Mouse (Mus musculus) embryonic facial prominence, embryonic 14.5 days (tissue): ENCODE measurements around the gene Ephx3. TPM values are rescaled to one million over a fixed set of nuclear protein-coding genes. Genes with fewer than 3 reads are reported as not detected.
"Not testable (repeated sequence)": the region's sequence is repeated elsewhere in the genome, so short reads cannot be mapped to it uniquely, and the experiment has no call there.

Source experiments
- ATAC-seq: fragments of 200-750 bp; cut with Nextera tagmentation; 2 replicates; pipeline ENCODE4 v1.8.0; 2017; ENCODE audit warnings: low read depth, moderate number of reproducible peaks, moderate TSS enrichment
- DNase-seq: peaks from one replicate; pipeline ENCODE4 v3.0.0-alpha.2; 2015; ENCODE audit warnings: low spot score
- H3K27ac ChIP-seq: fragments of 300-500 bp; sonication (generic); replicated peaks from 2 replicates; pipeline ENCODE4 v1.5.1; 2014; ENCODE audit warnings: low read depth, mild to moderate bottlenecking, low read length, moderate library complexity
- H3K27me3 ChIP-seq: fragments of 300-500 bp; sonication (generic); replicated peaks from 2 replicates; pipeline ENCODE4 v1.6.1; 2014; ENCODE audit warnings: low read length; ENCODE audit not compliant: control insufficient read depth, insufficient read depth
- H3K36me3 ChIP-seq: fragments of 300-500 bp; sonication (generic); 2 replicates; pipeline ENCODE4 v1.6.1; 2014; ENCODE audit warnings: low read length, mixed read lengths; ENCODE audit not compliant: control insufficient read depth, insufficient read depth
- H3K4me1 ChIP-seq: fragments of 300-500 bp; sonication (generic); 2 replicates; pipeline ENCODE4 v1.6.1; 2014; ENCODE audit warnings: antibody characterized with exemption, low read length; ENCODE audit not compliant: control insufficient read depth, insufficient read depth
- H3K4me2 ChIP-seq: fragments of 300-500 bp; sonication (generic); 2 replicates; pipeline ENCODE4 v1.6.1; 2014; ENCODE audit warnings: low read depth, mild to moderate bottlenecking, low read length, moderate library complexity, mixed read lengths
- H3K4me3 ChIP-seq: fragments of 300-500 bp; sonication (generic); 2 replicates; pipeline ENCODE4 v1.5.1; 2014; ENCODE audit warnings: low read depth, mild to moderate bottlenecking, low read length
- H3K9ac ChIP-seq: fragments of 300-500 bp; sonication (generic); 2 replicates; pipeline ENCODE4 v1.6.1; 2014; ENCODE audit warnings: low read depth, mild to moderate bottlenecking, low read length, moderate library complexity, mixed read lengths
- H3K9me3 ChIP-seq: fragments of 300-500 bp; sonication (generic); 2 replicates; pipeline ENCODE4 v1.6.1; 2016; ENCODE audit warnings: low read length; ENCODE audit not compliant: control insufficient read depth
- WGBS: fragments of 180-500 bp; shearing (Covaris S2); extraction: QIAGEN DNeasy Blood & Tissue Kit; methylation state at CpG from one replicate; pipeline ENCODE4 v1.1.7; 2014; 5-methylcytosine and 5-hydroxymethylcytosine counted together
- polyA plus RNA-seq: library from polyadenylated mRNA; unstranded; fragments of >200 nt; fragmentation: Nextera tagmentation; extraction: Ambion mirVana; gene quantifications from 2 replicates; pipeline ENCODE4 v1.2.1, GENCODE M21; 2014

Gene Ephx3
- 1.9 and 2.6 TPM in 2 replicates for polyA plus RNA-seq

- Histone ChIP-seq H3K4me2 (peak within 1 kb of the TSS; percentile 73), H3K27ac (no peak within 1 kb of the TSS), H3K4me3 (peak within 1 kb of the TSS; percentile 41), H3K36me3 (no peaks in the 10 kb centered on the region), H3K27me3 (0 out of 2 replicates have a peak, but pooled peaks cover 16% of the 10 kb centered on the region), H3K9ac (peak within 1 kb of the TSS; percentile 38), H3K4me1 (peaks cover 6% of the 10 kb centered on the region; the same call in 1 of the 2 replicates), H3K9me3 (no peaks in the 10 kb centered on the region)
- ATAC-seq = peak; percentile 45; the same call in 1 of the 2 replicates
- DNase-seq = no peak
- WGBS = 5% methylated on average over 40 of the region's 42 CpGs
Observed at GRCm38 (mm10) chr17:32188863-32189636, at the start of gene Ephx3. Gene Ephx3, minus strand, starts transcription at chr17:32189549.

DNA sequence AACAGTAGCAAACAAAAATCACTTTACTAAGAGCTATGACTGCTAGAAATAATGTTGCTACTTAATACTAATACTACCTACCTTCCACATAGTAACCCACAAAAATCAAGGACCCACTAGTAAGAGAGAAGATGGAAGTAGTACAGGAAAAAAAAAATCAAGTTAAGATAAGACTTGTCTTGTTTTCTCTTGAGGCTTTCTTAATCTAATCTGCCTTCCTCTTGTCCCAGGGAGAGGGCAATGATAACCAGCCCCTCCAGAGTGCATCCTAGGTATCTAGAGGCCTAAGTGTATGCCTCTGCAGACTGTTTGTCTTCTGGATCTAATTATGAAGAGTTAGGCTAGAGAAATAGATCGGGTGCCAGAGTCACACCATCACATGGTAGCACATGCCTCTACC, 49.2 kb upstream of the Ephx3 start:
- DNase-seq (no peak), ATAC-seq (no peak)
- H3K36me3 ChIP-seq = peaks cover 5% of the 10 kb centered on the region; the same call in 1 of the 2 replicates
- no peaks in the 10 kb centered on the region for H3K9me3 ChIP-seq
- peaks cover 9% of the 10 kb centered on the region for H3K4me1 ChIP-seq
- WGBS = 50% methylated on average over 1 of the region's 1 CpGs
- H3K27me3 ChIP-seq = no peaks in the 10 kb centered on the region
- H3K4me3 ChIP-seq = no peak overlapping the region
- H3K9ac ChIP-seq = no peak overlapping the region
- no peak overlapping the region for H3K27ac ChIP-seq
- H3K4me2 ChIP-seq = no peak overlapping the region

- Histone ChIP-seq H3K4me3 (no peak overlapping the region), H3K4me2 (no peak overlapping the region), H3K27ac (peak overlapping the region; percentile 49; the same call in 1 of the 2 replicates), H3K36me3 (peaks cover 5% of the 10 kb centered on the region; the same call in 1 of the 2 replicates), H3K9me3 (no peaks in the 10 kb centered on the region), H3K9ac (no peak overlapping the region), H3K4me1 (peaks cover 9% of the 10 kb centered on the region), H3K27me3 (no peaks in the 10 kb centered on the region)
- ATAC-seq (peak; percentile 91), DNase-seq (peak; percentile 91)
- 41% methylated on average over 5 of the region's 5 CpGs for WGBS
Observed at GRCm38 (mm10) chr17:32235534-32236191, 46.3 kb upstream of the Ephx3 start.

DNA sequence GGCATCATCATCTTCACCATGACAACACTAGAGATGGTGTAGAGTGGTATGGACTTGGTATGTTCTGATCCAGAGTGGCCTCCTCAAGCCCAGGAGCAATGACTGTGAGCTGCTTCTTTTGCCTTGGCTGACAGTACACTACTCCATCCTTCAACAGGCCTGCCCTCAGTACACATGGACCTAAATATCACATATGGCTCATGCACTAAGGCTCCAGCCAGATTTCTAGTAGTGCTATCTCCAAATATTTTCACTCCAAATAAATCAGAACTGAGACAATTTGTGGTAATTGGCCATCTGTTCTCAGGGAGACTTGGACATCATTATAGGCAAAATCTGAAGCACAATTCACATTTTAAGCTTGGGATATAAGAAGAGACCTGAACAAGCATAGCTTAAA, 43.8 kb upstream of the Ephx3 start:
- no peak overlapping the region for H3K4me3 ChIP-seq
- no peak overlapping the region for H3K27ac ChIP-seq
- no peak overlapping the region for H3K4me2 ChIP-seq
- no peak for ATAC-seq
- DNase-seq = no peak
- H3K4me1 ChIP-seq = peaks cover 9% of the 10 kb centered on the region
- no peak overlapping the region for H3K9ac ChIP-seq
- H3K9me3 ChIP-seq = no peaks in the 10 kb centered on the region
- H3K36me3 ChIP-seq = peaks cover 17% of the 10 kb centered on the region
- H3K27me3 ChIP-seq = no peaks in the 10 kb centered on the region

GRCm38 (mm10) chr17:32229256-32229655, 39.9 kb upstream of the Ephx3 start:
- H3K4me1 ChIP-seq = no peaks in the 10 kb centered on the region
- 99% methylated on average over 4 of the region's 4 CpGs for WGBS
- no peaks in the 10 kb centered on the region for H3K27me3 ChIP-seq
- no peak for ATAC-seq
- peaks cover 50% of the 10 kb centered on the region for H3K36me3 ChIP-seq
- H3K4me2 ChIP-seq = no peak overlapping the region
- no peak for DNase-seq
- no peaks in the 10 kb centered on the region for H3K9me3 ChIP-seq
- H3K9ac ChIP-seq = no peak overlapping the region
- no peak overlapping the region for H3K27ac ChIP-seq
- H3K4me3 ChIP-seq = no peak overlapping the region

DNA sequence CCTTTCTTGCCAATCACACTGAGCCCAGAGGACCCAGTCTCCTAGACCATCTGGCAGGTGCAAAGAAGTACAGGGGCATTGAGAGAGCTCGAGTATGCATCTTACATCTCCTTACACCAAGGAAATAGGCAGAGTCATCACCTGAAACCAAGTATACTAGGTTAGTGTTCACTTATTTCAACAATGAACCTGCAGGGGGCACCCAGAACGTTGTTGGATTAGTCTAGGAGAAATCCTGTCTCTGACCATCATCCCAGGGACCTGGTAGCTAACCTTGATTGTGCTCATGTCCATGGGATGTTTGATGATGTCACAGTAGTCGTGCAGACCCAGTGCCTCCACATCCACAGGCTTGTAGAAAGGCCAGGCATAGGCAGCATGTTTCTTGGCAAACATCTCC, 31.5 kb upstream of the Ephx3 start:
- H3K36me3 ChIP-seq = peaks cover 92% of the 10 kb centered on the region
- 74% methylated on average over 3 of the region's 3 CpGs for WGBS

DNA sequence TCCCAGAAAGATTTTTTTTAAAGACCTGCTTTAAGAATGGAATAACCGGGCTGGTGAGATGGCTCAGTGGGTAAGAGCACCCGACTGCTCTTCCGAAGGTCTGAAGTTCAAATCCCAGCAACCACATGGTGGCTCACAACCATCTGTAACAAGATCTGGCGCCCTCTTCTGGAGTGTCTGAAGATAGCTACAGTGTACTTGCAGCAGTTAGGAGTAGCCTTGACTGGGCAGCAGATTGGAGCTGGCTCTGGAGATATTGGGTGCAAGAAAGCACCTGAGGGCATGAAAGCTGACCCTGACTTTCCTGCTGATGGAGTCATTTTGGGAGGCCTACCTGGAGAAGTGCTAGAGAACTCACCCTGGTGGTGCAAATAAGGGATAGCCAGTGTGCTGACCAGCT, 26.2 kb upstream of the Ephx3 start:
- not testable (repeated sequence) for H3K4me2 ChIP-seq, H3K9me3 ChIP-seq, DNase-seq, H3K4me1 ChIP-seq, ATAC-seq, H3K27me3 ChIP-seq, H3K27ac ChIP-seq, H3K4me3 ChIP-seq, H3K9ac ChIP-seq
- peaks cover 81% of the 10 kb centered on the region for H3K36me3 ChIP-seq
- 69% methylated on average over 4 of the region's 4 CpGs for WGBS

More for the DNA sequence above, 31.5 kb upstream of the Ephx3 start:
- Histone ChIP-seq H3K9ac (no peak overlapping the region), H3K4me2 (no peak overlapping the region), H3K4me1 (no peaks in the 10 kb centered on the region), H3K27ac (no peak overlapping the region), H3K27me3 (no peaks in the 10 kb centered on the region), H3K4me3 (no peak overlapping the region), H3K9me3 (no peaks in the 10 kb centered on the region)
- DNase-seq = no peak
- no peak for ATAC-seq

GRCm38 (mm10) chr17:32211554-32211953, 22.2 kb upstream of the Ephx3 start:
- Histone ChIP-seq H3K36me3 (peaks cover 86% of the 10 kb centered on the region), H3K4me1 (peaks cover 21% of the 10 kb centered on the region)
- DNase-seq, H3K4me3 ChIP-seq, H3K9ac ChIP-seq, H3K4me2 ChIP-seq, ATAC-seq, H3K27me3 ChIP-seq, H3K9me3 ChIP-seq, H3K27ac ChIP-seq: not testable (repeated sequence)
- 87% methylated on average over 6 of the region's 6 CpGs for WGBS
